Mouse (Mus musculus) retina, adult 2 months (tissue): Measurements from ENCODE around the gene Cldn22.
A peak's percentile ranks its signal among the peaks of the same experiment; 100 is the strongest.
"Not testable (repeated sequence)": the region's sequence is repeated elsewhere in the genome, so short reads cannot be mapped to it uniquely, and the experiment has no call there.

Experiments
- DNase-seq: peaks from one replicate; pipeline ENCODE4 v3.0.0-alpha.2; 2012; ENCODE audit warnings: low read depth, low spot score

The Cldn22 gene

GRCm38 (mm10) chr8:47824182-47824581 is at the start of gene Cldn22:
Gene Cldn22 (plus strand): TSS chr8:47824482.
- no peak for DNase-seq

- no peak for DNase-seq
Measured at GRCm38 (mm10) chr8:47777415-47777814, 46.9 kb upstream of the Cldn22 start.

- DNase-seq, result no peak
Measured at GRCm38 (mm10) chr8:47779589-47779988, 44.7 kb upstream of the Cldn22 start.

- DNase-seq, result no peak
Measured at GRCm38 (mm10) chr8:47781881-47782280, 42.4 kb upstream of the Cldn22 start.

GRCm38 (mm10) chr8:47783544-47783943 is 40.7 kb upstream of the Cldn22 start:
- DNase-seq, result no peak

GRCm38 (mm10) chr8:47783944-47784343 is 40.3 kb upstream of the Cldn22 start:
- no peak for DNase-seq

GRCm38 (mm10) chr8:47784436-47784835 is 39.8 kb upstream of the Cldn22 start:
- DNase-seq, result no peak

- no peak for DNase-seq
Measured at GRCm38 (mm10) chr8:47786323-47786722, 38.0 kb upstream of the Cldn22 start.

- DNase-seq, result peak; percentile 88
Measured at GRCm38 (mm10) chr8:47787705-47788104, 36.6 kb upstream of the Cldn22 start.

- no peak for DNase-seq
Measured at GRCm38 (mm10) chr8:47791986-47792385, 32.3 kb upstream of the Cldn22 start.

GRCm38 (mm10) chr8:47799438-47799837 is 24.8 kb upstream of the Cldn22 start:
- no peak for DNase-seq

GRCm38 (mm10) chr8:47802349-47802748 is 21.9 kb upstream of the Cldn22 start:
- DNase-seq, result no peak

GRCm38 (mm10) chr8:47804262-47804661 is 20.0 kb upstream of the Cldn22 start:
- DNase-seq, result no peak

- no peak for DNase-seq
Measured at GRCm38 (mm10) chr8:47809970-47810665, 14.2 kb upstream of the Cldn22 start.

GRCm38 (mm10) chr8:47810666-47811015 is 13.6 kb upstream of the Cldn22 start:
- no peak for DNase-seq

GRCm38 (mm10) chr8:47811221-47811620 is 13.1 kb upstream of the Cldn22 start:
- DNase-seq, result no peak

- DNase-seq, result no peak
Measured at GRCm38 (mm10) chr8:47819034-47819433, 5.2 kb upstream of the Cldn22 start.

- DNase-seq, result no peak
Measured at GRCm38 (mm10) chr8:47820914-47821772, 3.1 kb upstream of the Cldn22 start.

- DNase-seq, result no peak
Measured at GRCm38 (mm10) chr8:47821843-47822242, 2.4 kb upstream of the Cldn22 start, which contains the start of gene Cldn24. Gene Cldn24 (plus strand): TSS chr8:47822143.

- DNase-seq, result not testable (repeated sequence)
Measured at GRCm38 (mm10) chr8:47822541-47822940, 1.7 kb upstream of the Cldn22 start.

- no peak for DNase-seq
Measured at GRCm38 (mm10) chr8:47823777-47824176, 505 bp upstream of the Cldn22 start.

GRCm38 (mm10) chr8:47825596-47825995 is 1.3 kb downstream of the Cldn22 start:
- DNase-seq, result no peak

- no peak for DNase-seq
Measured at GRCm38 (mm10) chr8:47826911-47827310, 2.6 kb downstream of the Cldn22 start.
